ENCODE assay signal across 18 mouse cellular contexts in genomic region chr8:8182616-8183232, GRCm38 (mm10).
DNase-seq lines count a peak whose midpoint lies in the region; ATAC-seq and TF ChIP-seq lines count a peak whose summit lies in the region.
"Had no signal": no experiment of that assay in that cellular context is flagged by ENCODE, and none has a peak within 500 bp of the region (broad histone marks: within the 10 kb centered on the region; RNA-seq: fewer than 3 reads in every experiment).

No protein-coding gene starts in this region.

- ATAC-seq in intestine, embryonic 15.5 days: peak; percentile 58; the same call in 1 of the 2 replicates
- no peak for ATAC-seq in intestine, postnatal 0 days
- no peak for ATAC-seq in forebrain, postnatal 0 days
- ATAC-seq: activated CD4-positive, CD25-positive, alpha-beta regulatory T cell, adult 4 months had no signal

- no peaks in the 10 kb centered on the region; the same call in 1 of the 2 replicates for H3K4me1 ChIP-seq in intestine, embryonic 15.5 days (replicated peaks)
- no peaks in the 10 kb centered on the region for H3K4me1 ChIP-seq in intestine, postnatal 0 days (replicated peaks; ENCODE audit: control insufficient read depth, insufficient read depth, low read length)
- no peaks in the 10 kb centered on the region for H3K4me1 ChIP-seq in forebrain, postnatal 0 days (ENCODE audit: insufficient read depth)

- 39% methylated on average over 4 of the region's 4 CpGs for WGBS in intestine, embryonic 15.5 days
- 65% methylated on average over 4 of the region's 4 CpGs for WGBS in intestine, postnatal 0 days
- 57% methylated on average over 4 of the region's 4 CpGs for WGBS in forebrain, postnatal 0 days

- no peak overlapping the region for H3K27ac ChIP-seq in intestine, embryonic 15.5 days
- H3K27ac ChIP-seq in intestine, postnatal 0 days (ENCODE audit: low read depth, low read length): no peak overlapping the region
- no peak overlapping the region for H3K27ac ChIP-seq in forebrain, postnatal 0 days (ENCODE audit: low read depth, low read length)
- H3K27ac ChIP-seq: gastrocnemius, adult 2 months; layer of hippocampus, adult 2 months had no signal

- no peak overlapping the region for H3K4me2 ChIP-seq in intestine, embryonic 15.5 days (replicated peaks)
- no peak overlapping the region for H3K4me2 ChIP-seq in intestine, postnatal 0 days (replicated peaks; ENCODE audit: low read depth)
- H3K4me2 ChIP-seq in forebrain, postnatal 0 days (ENCODE audit: low read depth): no peak overlapping the region
- H3K4me2 ChIP-seq: heart, embryonic 12.5 days had no signal

- H3K4me3 ChIP-seq in intestine, embryonic 15.5 days (replicated peaks): no peak overlapping the region
- no peak overlapping the region for H3K4me3 ChIP-seq in intestine, postnatal 0 days (ENCODE audit: low read depth, low read length)
- H3K4me3 ChIP-seq in forebrain, postnatal 0 days (ENCODE audit: low read depth, low read length): no peak overlapping the region
- H3K4me3 ChIP-seq: gastrocnemius, adult 2 months; heart, embryonic 12.5 days; layer of hippocampus, adult 2 months had no signal

- H3K9ac ChIP-seq in intestine, embryonic 15.5 days: no peak overlapping the region
- H3K9ac ChIP-seq in intestine, postnatal 0 days (ENCODE audit: low read depth, low read length): no peak overlapping the region
- no peak overlapping the region for H3K9ac ChIP-seq in forebrain, postnatal 0 days
- H3K9ac ChIP-seq: heart, embryonic 12.5 days had no signal

- no peaks in the 10 kb centered on the region for H3K36me3 ChIP-seq in intestine, embryonic 15.5 days
- no peaks in the 10 kb centered on the region for H3K36me3 ChIP-seq in intestine, postnatal 0 days (ENCODE audit: control insufficient read depth, insufficient read depth)
- no peaks in the 10 kb centered on the region for H3K36me3 ChIP-seq in forebrain, postnatal 0 days (ENCODE audit: insufficient read depth)
- H3K36me3 ChIP-seq: heart, embryonic 12.5 days had no signal

- peak; percentile 32 for DNase-seq in 3T3-L1 (ENCODE audit: low read depth, low spot score)
- DNase-seq in Muller cell, postnatal 12 days (ENCODE audit: inconsistent ontology term): peak; percentile 29
- DNase-seq in kidney, postnatal 10 days: peak; percentile 43
- no peak for DNase-seq in cerebellum, postnatal 14 days
- DNase-seq in forebrain, postnatal 0 days: no peak
- DNase-seq: cerebellum, adult 9-10 months; gastrocnemius, adult 2 months; left cerebral cortex, postnatal 4 days; liver; lung, adult 18-20 months; lung, postnatal 14 days; midbrain, embryonic 14.5 days; thymus, postnatal 25 days had no signal

- no peaks in the 10 kb centered on the region for H3K9me3 ChIP-seq in intestine, embryonic 15.5 days
- no peaks in the 10 kb centered on the region for H3K9me3 ChIP-seq in intestine, postnatal 0 days (ENCODE audit: control insufficient read depth)
- no peaks in the 10 kb centered on the region for H3K9me3 ChIP-seq in forebrain, postnatal 0 days (ENCODE audit: low read length)
- H3K9me3 ChIP-seq: heart, embryonic 12.5 days had no signal

- no peak for TF ChIP-seq CTCF in intestine, postnatal 0 days (IDR thresholded peaks at IDR 0.05; ENCODE audit: low read depth)
- no peak for TF ChIP-seq CTCF in forebrain, postnatal 0 days (IDR thresholded peaks at IDR 0.05; ENCODE audit: low read depth)

- no peaks in the 10 kb centered on the region for H3K27me3 ChIP-seq in intestine, embryonic 15.5 days (replicated peaks)
- H3K27me3 ChIP-seq in intestine, postnatal 0 days (replicated peaks; ENCODE audit: control insufficient read depth, insufficient read depth, low read length): no peaks in the 10 kb centered on the region
- no peaks in the 10 kb centered on the region for H3K27me3 ChIP-seq in forebrain, postnatal 0 days (ENCODE audit: insufficient read depth, low read length)
- H3K27me3 ChIP-seq: heart, embryonic 12.5 days had no signal

Comparison
In these comparisons a context has a peak if more than half of its experiments do, and no peak if none do; other contexts are left out.
1. DNase-seq: peak in 3T3-L1 (single experiment), Muller cell, postnatal 12 days (single experiment) and kidney, postnatal 10 days (single experiment); none in cerebellum, postnatal 14 days (0 of 2) and forebrain, postnatal 0 days (single experiment).